Mouse (Mus musculus): ENCODE results near the gene Slc16a13.

GRCm38 (mm10) chr11:70233016-70233415 is 12.2 kb upstream of the Slc16a13 start:
- TF ChIP-seq CTCF (IDR thresholded peaks at IDR 0.05; ENCODE audit: borderline replicate concordance, extremely low read depth, insufficient read depth, insufficient read length) (no peak), POLR2A (IDR thresholded peaks at IDR 0.05; ENCODE audit: borderline replicate concordance, extremely low read depth, insufficient read depth, insufficient read length, poor library complexity, severe bottlenecking) (no peak)

Data from brain, embryonic 14.5 days (tissue).